Mouse (Mus musculus) layer of hippocampus, postnatal 25 days (tissue): ENCODE measurements around the gene Elmod3. TPM values are rescaled to one million over a fixed set of nuclear protein-coding genes. Genes with fewer than 3 reads are reported as not detected.

Source experiments
- DNase-seq, 2 experiments: peaks; one replicate each; pipeline ENCODE4 v3.0.0; 2022; ENCODE audit warnings: mixed read lengths in 2 of 2, low spot score in 1 of 2; ENCODE audit errors: extremely low spot score in 1 of 2
- total RNA-seq, 2 experiments: library from RNA; stranded (reverse); gene quantifications; 2 replicates each; pipeline ENCODE4 v1.2.3; 2021

The Elmod3 gene
- total RNA-seq, 2 experiments from 2014 or later, result 22.0 to 23.4 TPM

DNA sequence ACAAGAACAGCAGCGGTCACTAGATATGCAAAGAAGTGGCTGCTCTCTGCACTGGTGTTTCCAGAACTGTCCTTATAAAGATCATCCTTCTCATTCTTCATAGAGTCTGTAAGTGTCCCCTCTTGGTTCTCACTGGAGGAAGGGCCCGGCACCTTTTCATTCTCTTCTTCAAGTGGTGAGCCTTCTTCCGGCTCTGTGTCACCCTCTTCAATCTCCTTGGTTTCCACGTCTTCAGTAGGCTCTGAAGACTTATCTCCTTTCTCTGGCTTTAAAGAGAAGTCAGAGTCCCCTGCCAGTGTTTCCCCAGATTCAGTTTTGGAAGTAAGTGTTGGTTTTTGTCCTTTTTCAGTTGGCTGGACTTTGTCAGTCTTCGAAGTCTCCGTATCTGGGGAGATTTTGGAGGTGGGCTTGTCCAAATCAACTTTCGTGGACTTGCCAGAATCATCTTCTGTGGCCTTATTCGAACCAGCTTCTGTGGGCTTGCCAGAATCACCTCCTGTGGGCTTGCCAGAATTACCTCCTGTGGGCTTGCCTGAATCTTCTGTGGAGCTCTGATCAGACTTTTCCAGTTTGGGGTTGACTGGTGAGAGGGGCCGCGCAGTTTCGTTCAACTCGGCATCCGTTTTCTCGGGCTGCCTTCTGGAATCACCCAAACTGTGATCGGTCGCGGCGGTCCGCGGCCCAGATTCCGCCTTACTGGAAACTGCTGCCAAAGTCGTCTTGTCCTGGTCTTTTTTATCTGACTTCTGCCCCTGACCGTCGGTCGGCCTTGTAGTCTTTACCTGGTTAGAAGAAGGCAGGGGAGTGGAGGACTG lies 17.6 kb upstream of the Elmod3 start:
- DNase-seq, result no peak

DNA sequence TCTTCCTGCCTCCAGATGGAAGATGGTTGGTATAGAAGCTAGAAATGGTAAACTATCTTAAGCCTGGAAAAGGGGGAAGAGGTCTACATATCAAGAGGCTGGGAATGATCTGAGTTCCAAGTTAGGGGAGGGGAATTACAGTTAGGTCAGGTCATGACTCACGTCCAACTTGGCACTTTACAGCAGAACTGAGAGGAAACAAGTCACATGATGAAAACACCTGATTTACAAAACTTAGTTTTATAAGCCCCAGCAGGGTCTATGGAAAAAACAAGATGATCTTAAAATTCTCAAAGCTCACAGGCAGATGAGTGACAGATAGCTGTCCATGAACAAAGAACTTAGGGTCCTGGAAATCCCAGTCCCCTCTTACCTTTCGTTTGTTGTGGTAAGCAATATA lies 16.9 kb upstream of the Elmod3 start:
- DNase-seq, result no peak

DNA sequence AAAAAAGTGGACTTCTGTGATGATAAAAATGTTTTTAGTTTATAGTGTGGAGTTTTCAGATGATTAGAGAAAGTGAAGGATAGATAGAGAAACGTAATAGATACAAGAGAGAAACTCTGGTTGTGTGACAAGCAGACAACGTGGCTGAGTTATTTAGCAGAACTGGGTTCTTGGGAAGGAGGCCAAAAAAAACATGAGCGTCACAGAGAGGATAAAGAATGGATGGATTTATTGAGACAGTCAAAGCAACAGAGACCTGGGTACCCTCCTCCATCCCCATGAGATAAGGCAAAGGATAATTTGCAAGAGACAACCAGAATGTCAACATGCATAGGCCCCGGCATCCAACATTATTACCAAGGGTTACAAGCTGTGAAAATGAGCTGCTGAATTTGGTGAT lies 12.0 kb upstream of the Elmod3 start:
- DNase-seq, result no peak

DNA sequence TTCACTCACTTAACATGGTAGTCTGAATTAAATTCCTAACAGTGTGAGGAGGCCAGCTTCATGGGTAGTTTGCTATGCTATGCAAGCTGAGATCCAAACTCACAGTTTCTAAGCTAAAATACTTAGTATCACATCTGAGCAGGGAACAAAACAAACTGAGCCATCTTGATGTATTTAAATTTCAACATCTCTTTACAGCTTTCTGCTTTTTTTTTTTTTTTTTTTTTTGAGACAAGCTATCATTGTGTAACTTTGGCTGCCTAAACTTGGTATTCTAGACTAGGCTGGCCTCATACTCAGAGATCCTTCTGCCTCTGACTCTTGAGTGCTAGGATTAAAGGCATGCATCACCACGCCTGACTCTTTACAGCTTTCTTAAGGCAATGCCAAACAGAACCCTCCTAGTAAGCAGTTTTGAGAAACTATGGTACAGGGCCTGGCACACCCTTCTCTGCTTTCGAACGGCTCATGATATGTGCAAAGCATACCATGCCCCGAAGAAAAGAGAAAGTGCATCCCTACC lies 10.5 kb upstream of the Elmod3 start:
- DNase-seq, result no peak

DNA sequence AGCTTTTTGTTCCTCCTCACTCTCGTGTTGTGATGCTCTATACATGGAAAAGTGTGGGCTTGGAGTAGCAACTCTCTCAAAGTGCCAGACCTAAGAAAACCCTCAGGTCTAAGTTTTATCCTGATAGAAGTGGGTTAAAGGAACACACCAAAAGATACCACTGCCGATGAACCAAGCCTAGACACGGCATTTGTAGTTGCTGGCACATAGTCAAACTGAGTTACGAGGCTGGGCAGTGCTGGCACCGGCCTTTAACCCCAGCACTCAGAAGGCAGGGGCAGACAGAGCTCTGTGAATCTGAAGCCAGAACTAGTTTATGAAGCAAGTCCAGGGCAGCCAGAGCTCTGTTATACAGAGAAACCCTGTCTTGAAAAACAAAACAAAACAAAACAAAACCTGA lies 9.5 kb upstream of the Elmod3 start:
- DNase-seq, result no peak

DNA sequence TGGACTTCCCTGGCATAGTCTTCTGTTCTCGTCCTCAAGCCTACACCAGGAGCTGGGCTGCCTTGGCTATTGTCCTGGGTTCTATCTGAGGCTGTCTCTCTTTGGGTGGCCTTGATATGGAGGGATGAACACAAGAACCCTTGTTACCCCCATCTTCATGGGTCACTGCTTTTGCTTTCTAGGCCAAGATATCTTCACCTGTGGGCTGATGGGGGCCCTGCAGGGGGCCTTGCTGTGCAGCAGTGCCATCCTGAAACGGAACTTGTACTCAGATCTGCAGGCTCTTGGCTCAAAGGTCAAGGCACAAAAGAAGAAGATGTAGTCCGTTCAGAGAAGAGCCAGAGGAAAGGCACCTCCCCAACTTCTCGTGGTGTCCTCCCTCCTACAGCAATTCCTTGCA lies 8.8 kb upstream of the Elmod3 start:
- no peak for DNase-seq

DNA sequence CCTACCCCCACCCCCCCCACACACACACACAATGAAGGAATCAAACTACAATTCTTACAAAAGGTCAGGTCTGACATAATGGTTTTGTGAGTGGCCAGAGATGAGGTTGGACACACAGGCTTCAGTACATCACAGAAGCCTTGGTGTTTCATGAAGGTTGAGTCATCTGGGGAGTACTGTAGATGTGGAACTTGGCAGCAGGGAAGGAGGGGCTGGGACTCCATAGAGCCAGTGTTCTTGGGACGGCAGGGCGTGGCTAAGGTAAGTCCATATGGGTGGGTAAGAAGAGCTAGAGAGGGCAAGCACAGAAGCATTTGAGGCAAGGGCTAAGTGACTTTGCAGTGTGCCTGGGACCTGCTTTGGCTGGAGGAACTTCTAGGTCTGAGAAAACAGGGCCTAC lies 5.9 kb upstream of the Elmod3 start:
- no peak for DNase-seq

DNA sequence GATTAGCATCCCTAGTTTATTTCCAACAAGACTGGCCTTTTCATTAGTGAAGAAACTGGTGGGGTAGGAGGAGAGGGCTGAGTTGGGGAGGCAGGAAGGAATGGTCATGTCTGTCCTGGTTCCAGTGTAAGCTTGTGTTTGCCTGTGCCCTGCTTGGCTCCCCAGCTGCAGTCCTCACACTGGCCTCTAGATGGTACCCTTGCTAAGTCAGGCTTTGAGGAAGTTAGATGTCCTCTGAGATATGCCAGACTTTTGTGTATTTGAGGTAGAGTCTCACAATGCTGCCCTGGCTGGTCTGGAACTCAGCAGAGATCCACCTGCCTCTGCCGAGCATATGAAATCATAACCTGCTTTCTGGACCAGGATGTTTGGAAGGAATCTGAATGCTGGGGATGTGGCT lies 3.5 kb upstream of the Elmod3 start:
- peak; percentile 43 to 85 for DNase-seq

DNA sequence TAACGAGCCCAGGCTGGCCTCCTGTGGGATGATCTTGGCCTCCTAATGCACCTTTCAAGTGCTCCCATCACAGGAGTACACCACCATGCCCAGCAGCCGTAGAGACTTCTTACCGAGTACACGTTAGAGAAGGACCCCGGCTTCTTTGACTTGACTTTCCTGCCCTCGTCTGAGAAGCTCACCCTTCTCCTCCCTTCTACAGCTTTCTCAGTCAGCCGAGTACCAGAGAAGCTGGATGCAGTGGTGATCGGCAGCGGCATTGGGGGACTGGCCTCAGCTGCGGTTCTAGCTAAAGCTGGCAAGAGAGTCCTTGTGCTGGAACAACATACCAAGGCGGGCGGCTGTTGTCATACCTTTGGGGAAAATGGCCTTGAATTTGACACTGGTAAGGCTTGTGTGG lies 2.6 kb upstream of the Elmod3 start:
- DNase-seq, result no peak

DNA sequence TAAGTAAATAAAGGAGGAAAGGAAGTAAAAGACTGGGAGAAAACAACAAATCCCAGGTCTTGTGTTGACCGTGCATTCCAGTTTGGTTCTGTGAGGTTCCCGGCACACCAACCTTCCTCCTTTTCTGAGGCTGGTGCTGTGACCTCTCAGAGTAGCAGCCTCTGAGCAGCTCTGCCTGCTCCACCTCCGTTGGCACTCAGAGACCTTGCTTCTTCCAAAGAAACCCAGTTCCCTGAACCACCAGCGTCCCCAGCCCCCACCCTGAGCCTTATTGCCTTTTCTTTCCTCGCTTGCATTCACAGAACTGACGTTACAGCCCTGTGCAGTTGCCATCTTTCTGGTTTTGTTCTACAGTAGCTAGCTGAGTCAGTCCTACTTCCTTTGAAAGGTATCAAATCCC lies 2.0 kb upstream of the Elmod3 start:
- no peak for DNase-seq

DNA sequence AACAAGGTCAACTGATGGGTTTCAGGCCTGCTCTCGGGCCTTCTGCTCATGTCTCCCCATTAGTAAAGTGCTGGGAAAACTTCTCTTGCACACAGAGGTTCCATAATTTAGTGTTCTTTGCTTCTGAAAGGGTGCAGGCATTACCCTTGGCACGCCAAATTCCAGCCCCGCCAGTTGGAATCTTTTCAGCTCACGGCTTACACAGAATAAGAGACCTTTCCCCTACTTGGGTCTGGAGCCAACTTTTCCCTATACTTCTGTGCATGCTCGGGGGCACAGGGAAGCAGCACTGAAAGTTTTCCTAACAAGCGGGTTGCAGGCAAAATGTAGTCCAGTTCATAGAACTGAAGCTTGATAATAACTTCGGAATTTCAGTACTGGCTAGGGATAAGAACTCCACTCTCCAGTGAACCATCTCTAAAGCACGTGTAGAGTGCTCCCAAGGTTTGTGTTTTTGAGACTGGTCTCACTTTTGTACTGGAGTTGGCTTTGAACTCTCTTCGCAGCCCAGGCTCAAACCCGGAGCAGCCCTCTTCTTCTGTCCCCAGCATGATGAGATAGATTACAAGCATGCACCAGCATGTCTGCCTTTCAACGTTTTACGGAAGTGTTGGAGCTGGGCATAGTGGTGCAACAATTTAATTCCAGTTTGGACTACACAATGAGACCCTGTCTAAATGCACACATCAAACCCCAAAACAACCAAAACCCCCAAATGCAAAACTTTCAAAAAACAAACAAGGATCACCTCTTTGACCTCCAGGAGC lies 761 bp upstream of the Elmod3 start:
- no peak for DNase-seq

DNA sequence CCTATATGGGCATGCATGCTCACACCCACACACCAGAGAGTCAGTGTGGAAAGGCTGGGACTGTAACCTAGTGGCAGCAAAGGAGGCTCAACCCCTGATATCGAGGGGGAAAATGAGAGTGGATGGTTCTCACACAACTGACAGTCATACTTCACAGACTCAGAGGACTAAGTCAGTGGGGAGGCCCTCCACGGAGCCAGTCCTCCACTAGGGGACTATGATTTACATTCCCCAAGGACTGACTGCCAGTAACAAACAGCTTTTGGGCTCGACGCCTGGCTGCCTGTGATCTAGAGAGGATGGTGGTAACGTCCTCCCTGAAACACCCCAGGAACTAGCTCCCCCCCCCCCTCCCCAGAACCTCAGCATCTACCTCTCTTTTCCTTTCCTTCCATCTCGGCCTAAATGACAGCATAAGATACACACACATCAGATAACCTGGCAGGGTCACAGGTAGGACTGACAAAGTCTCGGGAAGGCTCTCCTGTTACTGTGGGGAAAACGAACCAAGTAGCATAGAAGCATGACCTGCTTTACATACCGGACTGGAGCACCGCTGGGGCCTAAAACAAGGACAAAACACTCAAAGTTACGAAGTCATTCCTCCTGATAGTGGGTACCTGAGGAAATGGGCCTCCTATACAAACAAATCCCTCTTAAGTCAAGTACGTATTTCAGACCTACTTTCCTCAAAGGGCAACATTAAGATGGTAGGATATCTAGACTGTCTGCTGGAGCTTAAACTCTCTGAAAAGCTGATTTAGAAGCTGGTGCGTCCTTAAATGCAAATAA lies 934 bp downstream of the Elmod3 start:
- DNase-seq, result no peak

DNA sequence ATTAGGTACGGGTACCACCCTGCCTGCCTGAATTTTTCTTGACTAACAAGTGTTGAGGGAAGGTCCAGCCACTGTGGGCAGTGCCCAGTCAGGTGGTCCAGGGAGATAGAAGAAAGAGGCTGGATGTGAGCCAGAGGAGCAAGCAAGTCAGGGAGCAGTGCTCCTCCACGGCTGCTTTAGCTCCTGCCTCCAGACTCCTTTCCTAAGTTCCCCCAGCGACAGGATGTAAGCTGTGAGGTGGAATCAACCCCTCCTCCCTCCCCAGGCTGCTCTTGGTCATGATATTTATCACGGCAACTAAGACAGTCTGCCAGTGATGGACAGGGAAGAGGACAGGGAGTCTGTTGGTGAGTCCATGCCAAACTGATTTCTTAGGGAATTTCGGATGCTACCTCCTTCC lies 4.3 kb downstream of the Elmod3 start:
- no peak for DNase-seq

DNA sequence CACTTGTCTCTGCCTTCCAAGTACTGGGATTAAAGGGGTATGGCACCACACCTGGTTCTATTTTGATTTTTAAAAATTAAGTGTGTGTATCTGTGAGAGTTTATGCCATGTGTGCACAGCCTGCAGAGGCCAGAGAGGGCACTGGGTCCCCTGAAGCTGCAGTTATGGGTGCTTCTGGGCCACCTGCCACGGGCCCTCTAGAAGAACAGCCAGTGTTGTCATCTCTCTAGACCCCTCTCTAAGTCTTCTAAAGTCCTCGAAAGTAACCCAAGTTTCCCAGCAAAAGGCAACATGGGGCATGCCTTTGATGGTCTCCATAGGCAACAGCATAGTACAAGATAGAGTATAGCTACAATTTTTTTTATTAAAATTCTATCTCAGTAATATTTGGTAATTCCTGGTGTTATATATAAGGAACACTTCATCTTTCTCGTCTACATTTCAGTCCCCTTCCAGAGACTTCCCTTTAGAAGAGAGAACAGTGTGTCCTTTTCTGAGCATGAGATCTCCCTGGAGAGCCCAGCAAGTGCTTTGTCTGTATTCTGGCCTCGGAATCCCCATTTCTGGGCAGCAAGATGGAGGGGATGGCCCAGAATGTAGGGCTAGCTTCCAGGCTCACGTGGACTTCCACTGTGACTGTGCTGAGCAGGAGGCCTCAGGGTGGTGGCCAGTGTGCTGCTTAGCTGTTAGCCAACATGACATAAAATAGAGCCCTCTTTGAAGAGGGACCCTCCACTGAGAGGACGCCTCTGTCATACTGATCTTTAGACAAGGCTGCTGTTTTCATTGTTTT lies 5.0 kb downstream of the Elmod3 start:
- no peak for DNase-seq

DNA sequence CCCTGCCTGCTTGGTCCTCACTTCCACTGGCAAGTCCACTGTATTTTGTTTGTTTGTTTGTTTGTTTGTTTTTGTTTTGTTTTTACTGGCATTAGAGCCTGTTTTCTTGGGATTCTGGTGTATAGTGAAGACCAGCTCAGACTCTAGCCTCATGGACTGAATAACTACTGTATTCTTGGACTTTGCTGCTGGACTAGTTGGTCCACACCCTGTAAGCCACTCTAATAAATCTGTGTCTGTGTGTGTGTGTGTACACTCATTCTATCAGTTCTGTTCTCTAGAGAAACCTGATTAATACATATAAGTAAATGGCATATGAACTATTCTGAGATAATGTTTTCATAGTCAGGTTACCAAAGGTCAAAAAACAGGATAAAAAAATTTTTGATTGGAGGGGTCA lies 8.1 kb downstream of the Elmod3 start:
- DNase-seq, result no peak

DNA sequence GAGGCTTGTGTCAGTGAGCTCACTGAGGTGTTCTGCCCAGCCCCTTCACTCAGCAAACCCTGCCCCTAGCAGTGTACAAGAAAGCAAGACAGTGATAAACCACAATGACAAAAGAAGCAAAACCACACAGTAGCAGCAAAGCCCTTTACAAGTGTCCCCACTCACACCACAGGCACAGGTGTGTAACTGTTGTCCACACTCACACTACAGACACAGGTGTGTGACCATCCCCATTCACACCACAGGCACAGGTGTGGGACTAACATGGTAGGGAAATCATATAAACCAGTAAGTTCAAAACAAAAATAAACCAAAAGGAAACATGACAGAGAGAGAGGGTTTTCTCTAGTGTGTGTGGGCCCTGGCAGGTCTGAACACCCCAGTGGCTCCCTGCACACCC lies 9.9 kb downstream of the Elmod3 start:
- no peak for DNase-seq

DNA sequence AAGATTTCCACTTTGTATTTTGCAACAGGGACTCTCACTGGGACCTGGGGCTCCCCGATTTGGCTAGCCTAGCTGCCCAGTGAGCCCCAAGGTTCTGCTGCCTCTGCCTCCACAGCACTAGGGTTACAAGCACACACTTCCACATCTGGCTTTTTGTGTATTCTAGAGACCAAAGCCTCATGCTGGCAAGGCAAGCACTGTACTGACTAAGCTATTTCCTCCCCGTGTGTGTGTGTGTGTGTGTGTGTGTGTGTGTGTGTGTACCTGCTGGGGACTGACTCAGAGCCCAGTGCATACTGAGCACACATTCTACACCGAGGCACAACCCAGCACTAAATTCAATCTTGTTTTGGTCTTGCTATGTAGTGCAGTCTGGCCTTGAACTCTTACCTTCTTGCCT lies 11.5 kb downstream of the Elmod3 start:
- no peak for DNase-seq

DNA sequence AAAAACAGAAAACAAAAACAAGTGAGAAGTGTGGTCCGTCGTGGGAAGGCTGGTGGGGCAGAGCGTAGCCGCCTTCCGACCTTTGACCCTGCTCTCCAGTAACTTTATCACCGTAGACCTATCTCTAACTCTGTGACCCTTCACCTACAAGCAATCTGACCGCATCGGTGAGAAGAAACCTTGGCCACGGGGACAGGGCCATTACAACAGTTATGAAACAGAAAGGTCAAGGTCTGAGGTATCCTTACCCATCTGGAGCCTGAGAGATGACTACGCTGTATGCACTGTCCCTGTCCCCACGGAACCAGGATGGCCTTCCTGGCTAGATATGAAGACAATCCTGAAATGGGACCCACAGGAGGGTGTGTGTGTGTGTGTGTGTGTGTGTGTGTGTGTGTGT lies 14.1 kb downstream of the Elmod3 start:
- no peak for DNase-seq

DNA sequence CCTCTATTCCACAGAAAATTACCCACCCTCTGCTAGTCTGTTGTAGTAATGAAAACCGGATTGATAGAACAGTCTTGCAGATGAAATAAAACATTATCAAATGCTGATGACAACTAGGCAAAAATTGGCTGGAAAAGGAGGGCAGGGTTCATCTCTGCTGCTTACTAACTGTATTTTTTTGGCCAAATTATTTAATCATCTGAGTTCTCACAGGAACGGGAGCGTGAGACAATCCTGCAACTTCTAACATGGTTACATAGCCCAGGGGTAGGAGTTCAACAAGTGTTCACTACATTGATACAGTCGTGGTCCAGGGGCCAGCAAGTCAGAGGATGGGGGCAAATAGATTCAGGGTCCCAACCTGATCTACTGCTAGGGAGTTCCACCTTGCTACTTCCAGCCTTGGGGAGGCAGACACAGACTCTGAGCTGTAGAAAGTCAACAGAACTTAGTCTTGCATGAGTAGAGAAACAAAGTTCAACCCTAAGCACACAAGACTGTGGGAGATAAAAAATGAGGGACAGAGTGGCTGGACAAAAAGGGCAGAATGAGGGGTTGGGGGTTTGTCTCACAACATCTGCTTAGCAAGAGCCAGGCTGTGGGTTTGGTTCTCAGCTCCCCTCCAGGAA lies 14.9 kb downstream of the Elmod3 start:
- DNase-seq, result no peak
